Mouse (Mus musculus) neural tube, embryonic 10.5 days (tissue): ENCODE results near the gene Evc2.

Source experiments
- DNase-seq: peaks from one replicate; pipeline ENCODE4 v3.0.0-alpha.2; 2017; ENCODE audit warnings: low spot score; ENCODE audit errors: extremely low spot score

Gene Evc2

GRCm38 (mm10) chr5:37338288-37338687, at the start of gene Evc2:
TSS of gene Evc2 (plus strand) at chr5:37338499.
- peak; percentile 86 for DNase-seq

GRCm38 (mm10) chr5:37289236-37289635, 49.1 kb upstream of the Evc2 start:
- peak; percentile 44 for DNase-seq

GRCm38 (mm10) chr5:37290983-37291382, 47.3 kb upstream of the Evc2 start:
- peak; percentile 26 for DNase-seq

- no peak for DNase-seq
These were observed 41.6 kb upstream of the Evc2 start for GRCm38 (mm10) chr5:37296717-37297116.

- peak; percentile 45 for DNase-seq
These were observed 39.9 kb upstream of the Evc2 start for GRCm38 (mm10) chr5:37298370-37298769.

GRCm38 (mm10) chr5:37310026-37310425, 28.3 kb upstream of the Evc2 start:
- DNase-seq: no peak

GRCm38 (mm10) chr5:37312980-37313722, 25.1 kb upstream of the Evc2 start:
- no peak for DNase-seq

GRCm38 (mm10) chr5:37318715-37319114, 19.6 kb upstream of the Evc2 start:
- no peak for DNase-seq

GRCm38 (mm10) chr5:37320174-37320573, 18.1 kb upstream of the Evc2 start:
- DNase-seq: no peak

- no peak for DNase-seq
These were observed 17.5 kb upstream of the Evc2 start for GRCm38 (mm10) chr5:37320761-37321160.

GRCm38 (mm10) chr5:37326675-37327074, 11.6 kb upstream of the Evc2 start:
- no peak for DNase-seq

- no peak for DNase-seq
These were observed 7.7 kb upstream of the Evc2 start for GRCm38 (mm10) chr5:37330449-37331132.

GRCm38 (mm10) chr5:37331133-37331505, 7.2 kb upstream of the Evc2 start:
- DNase-seq: no peak

- DNase-seq: no peak
These were observed 6.2 kb upstream of the Evc2 start for GRCm38 (mm10) chr5:37332066-37332465.

GRCm38 (mm10) chr5:37335061-37335460, 3.2 kb upstream of the Evc2 start:
- no peak for DNase-seq

- DNase-seq: peak; percentile 86
These were observed 1.7 kb upstream of the Evc2 start, which contains the start of gene Evc for GRCm38 (mm10) chr5:37336485-37337105. TSS of gene Evc (minus strand) at chr5:37336894.

GRCm38 (mm10) chr5:37337696-37338095, 603 bp upstream of the Evc2 start:
- DNase-seq: peak; percentile 23

GRCm38 (mm10) chr5:37343962-37344361, 5.7 kb downstream of the Evc2 start:
- DNase-seq: no peak

- no peak for DNase-seq
These were observed 13.5 kb downstream of the Evc2 start for GRCm38 (mm10) chr5:37351791-37352190.

GRCm38 (mm10) chr5:37354385-37354784, 16.1 kb downstream of the Evc2 start:
- DNase-seq: peak; percentile 29

- DNase-seq: no peak
These were observed 17.7 kb downstream of the Evc2 start for GRCm38 (mm10) chr5:37356027-37356426.

GRCm38 (mm10) chr5:37362618-37363017, 24.3 kb downstream of the Evc2 start:
- no peak for DNase-seq
